Mouse (Mus musculus): Measurements from ENCODE around the gene Psmb7. TPM values are rescaled to one million over a fixed set of nuclear protein-coding genes. Genes with fewer than 3 reads are reported as not detected.
A peak's percentile ranks its signal among the peaks of the same experiment; 100 is the strongest.

Gene Psmb7
- total RNA-seq (2014; rRNA removed), result 218 and 239 TPM in 2 replicates
- polyA plus RNA-seq (2015; fragmentation: Nextera tagmentation; extraction: Ambion mirVana), result 282 and 287 TPM in 2 replicates

DNA sequence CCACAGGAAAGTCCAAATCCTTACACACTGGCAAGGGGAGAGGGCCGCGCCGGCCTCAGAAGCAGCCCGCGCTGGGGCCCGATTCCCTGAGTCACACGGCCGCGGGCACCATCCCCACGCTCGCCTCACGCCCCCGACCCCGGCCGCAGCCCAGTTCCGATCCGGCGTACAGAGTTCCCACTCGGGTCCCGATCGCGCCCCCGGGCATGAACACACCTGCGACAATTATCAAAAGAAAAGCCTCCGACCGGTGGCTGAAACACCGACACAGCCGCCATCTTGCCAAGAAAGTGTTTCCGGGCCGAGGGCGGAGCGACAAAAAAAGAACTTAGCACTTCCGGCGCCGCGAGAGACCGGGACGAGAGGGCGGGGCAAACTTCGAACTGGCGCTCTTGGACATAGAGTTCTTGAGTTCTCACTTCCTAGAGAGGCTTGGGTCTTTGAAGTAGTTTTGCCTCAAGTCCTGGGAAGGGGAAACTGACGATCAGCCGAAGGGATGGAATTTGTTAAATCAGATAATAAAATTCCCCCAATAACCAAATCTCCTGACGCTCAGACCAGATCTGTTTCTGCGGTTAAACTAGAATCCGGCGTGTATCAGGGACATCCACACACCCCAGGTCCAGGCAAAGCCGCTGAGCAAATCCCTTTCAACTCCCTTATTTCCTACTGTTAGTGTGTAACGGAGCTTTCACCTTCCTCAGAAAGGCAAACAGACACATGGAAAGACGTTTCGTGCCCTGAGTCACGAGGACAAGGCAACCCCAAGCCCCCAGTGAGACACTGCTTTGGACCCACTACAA is at the start of gene Psmb7:
TSS of gene Psmb7 (minus strand) at position 463 of the 803 bp plus-strand sequence.
- peak within 1 kb of the TSS; percentile 92 for H3K4me2 ChIP-seq (ENCODE audit: low read depth, low read length, poor library complexity, severe bottlenecking)
- H3K4me3 ChIP-seq (ENCODE audit: low read depth, low read length), result peak within 1 kb of the TSS; percentile 92
- DNase-seq (ENCODE audit: low spot score) (peak; percentile 96), ATAC-seq (ENCODE audit: low FRiP score) (peak; percentile 77)
- H3K4me1 ChIP-seq (ENCODE audit: insufficient read depth, low read length), result peaks cover 5% of the 10 kb centered on the region; the same call in 1 of the 2 replicates
- H3K27me3 ChIP-seq (ENCODE audit: insufficient read depth, low read length), result no peaks in the 10 kb centered on the region
- no peaks in the 10 kb centered on the region for H3K9me3 ChIP-seq (ENCODE audit: low read length)
- peak within 1 kb of the TSS; percentile 74 for H3K27ac ChIP-seq (ENCODE audit: low read depth, low read length)
- H3K9ac ChIP-seq (replicated peaks; ENCODE audit: low read length, poor library complexity, severe bottlenecking), result peak within 1 kb of the TSS; percentile 83
- no peak for TF ChIP-seq CTCF (IDR thresholded peaks at IDR 0.05)
- peaks cover 12% of the 10 kb centered on the region for H3K36me3 ChIP-seq (ENCODE audit: insufficient read depth, low read length)
- 1% methylated on average over 52 of the region's 52 CpGs for WGBS

DNA sequence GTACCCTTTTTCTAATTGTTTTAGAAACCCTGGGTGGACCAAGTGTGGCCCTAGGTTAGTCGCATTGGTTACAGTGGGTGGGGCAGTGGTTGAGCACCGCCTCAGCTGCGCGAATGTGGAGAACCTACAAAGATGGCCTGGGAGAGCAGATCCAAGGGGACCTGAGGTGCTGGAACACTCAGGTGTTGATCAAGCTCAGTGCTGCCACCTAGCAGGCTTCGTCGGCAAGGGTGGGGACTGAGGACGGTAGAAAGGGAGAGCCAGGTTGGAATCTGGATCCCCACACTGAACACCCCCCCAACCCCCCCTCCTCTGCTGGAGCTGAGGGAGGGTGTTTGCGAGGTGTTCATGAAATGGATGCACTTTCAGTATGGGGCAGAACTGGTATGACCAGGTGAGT is 47.7 kb upstream of the Psmb7 start:
- Histone ChIP-seq H3K4me2 (ENCODE audit: low read depth, low read length, poor library complexity, severe bottlenecking) (no peak overlapping the region), H3K4me1 (ENCODE audit: insufficient read depth, low read length) (peaks cover 4% of the 10 kb centered on the region; the same call in 1 of the 2 replicates), H3K4me3 (ENCODE audit: low read depth, low read length) (no peak overlapping the region), H3K27ac (ENCODE audit: low read depth, low read length) (no peak overlapping the region), H3K27me3 (ENCODE audit: insufficient read depth, low read length) (0 out of 2 replicates have a peak, but pooled peaks cover 6% of the 10 kb centered on the region), H3K9ac (replicated peaks; ENCODE audit: low read length, poor library complexity, severe bottlenecking) (no peak overlapping the region), H3K36me3 (ENCODE audit: insufficient read depth, low read length) (no peaks in the 10 kb centered on the region), H3K9me3 (ENCODE audit: low read length) (no peaks in the 10 kb centered on the region)
- ATAC-seq (ENCODE audit: low FRiP score) (no peak), DNase-seq (ENCODE audit: low spot score) (peak; percentile 34)
- peak; percentile 66 for TF ChIP-seq CTCF (IDR thresholded peaks at IDR 0.05)
- 33% methylated on average over 8 of the region's 8 CpGs for WGBS

DNA sequence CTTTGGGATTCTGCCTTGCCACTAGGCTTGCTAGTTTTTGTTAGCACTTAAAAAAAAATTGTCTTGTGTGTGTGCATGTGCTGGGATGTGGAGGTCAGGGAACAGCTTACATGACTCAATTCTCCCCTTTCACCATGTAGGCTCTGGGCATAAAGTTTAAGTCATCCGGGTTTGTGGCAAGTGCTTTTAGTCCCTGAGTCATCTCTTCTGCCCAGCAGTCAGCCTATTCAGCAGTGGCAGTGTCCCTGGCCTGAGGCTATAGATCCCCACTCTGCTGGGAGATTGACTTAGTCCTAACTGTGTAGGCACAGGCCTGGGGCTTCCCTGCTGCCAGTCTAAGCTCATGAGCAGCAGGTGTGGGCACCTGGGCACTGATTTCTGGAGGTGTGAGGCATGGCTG is 46.0 kb upstream of the Psmb7 start:
- Histone ChIP-seq H3K36me3 (ENCODE audit: insufficient read depth, low read length) (no peaks in the 10 kb centered on the region), H3K27me3 (ENCODE audit: insufficient read depth, low read length) (0 out of 2 replicates have a peak, but pooled peaks cover 6% of the 10 kb centered on the region), H3K27ac (ENCODE audit: low read depth, low read length) (no peak overlapping the region), H3K4me1 (ENCODE audit: insufficient read depth, low read length) (peaks cover 4% of the 10 kb centered on the region; the same call in 1 of the 2 replicates), H3K4me2 (ENCODE audit: low read depth, low read length, poor library complexity, severe bottlenecking) (no peak overlapping the region), H3K9me3 (ENCODE audit: low read length) (no peaks in the 10 kb centered on the region), H3K4me3 (ENCODE audit: low read depth, low read length) (no peak overlapping the region), H3K9ac (replicated peaks; ENCODE audit: low read length, poor library complexity, severe bottlenecking) (no peak overlapping the region)
- WGBS, result 35% methylated on average over 1 of the region's 1 CpGs
- no peak for ATAC-seq (ENCODE audit: low FRiP score)
- DNase-seq (ENCODE audit: low spot score), result no peak
- no peak for TF ChIP-seq CTCF (IDR thresholded peaks at IDR 0.05)

DNA sequence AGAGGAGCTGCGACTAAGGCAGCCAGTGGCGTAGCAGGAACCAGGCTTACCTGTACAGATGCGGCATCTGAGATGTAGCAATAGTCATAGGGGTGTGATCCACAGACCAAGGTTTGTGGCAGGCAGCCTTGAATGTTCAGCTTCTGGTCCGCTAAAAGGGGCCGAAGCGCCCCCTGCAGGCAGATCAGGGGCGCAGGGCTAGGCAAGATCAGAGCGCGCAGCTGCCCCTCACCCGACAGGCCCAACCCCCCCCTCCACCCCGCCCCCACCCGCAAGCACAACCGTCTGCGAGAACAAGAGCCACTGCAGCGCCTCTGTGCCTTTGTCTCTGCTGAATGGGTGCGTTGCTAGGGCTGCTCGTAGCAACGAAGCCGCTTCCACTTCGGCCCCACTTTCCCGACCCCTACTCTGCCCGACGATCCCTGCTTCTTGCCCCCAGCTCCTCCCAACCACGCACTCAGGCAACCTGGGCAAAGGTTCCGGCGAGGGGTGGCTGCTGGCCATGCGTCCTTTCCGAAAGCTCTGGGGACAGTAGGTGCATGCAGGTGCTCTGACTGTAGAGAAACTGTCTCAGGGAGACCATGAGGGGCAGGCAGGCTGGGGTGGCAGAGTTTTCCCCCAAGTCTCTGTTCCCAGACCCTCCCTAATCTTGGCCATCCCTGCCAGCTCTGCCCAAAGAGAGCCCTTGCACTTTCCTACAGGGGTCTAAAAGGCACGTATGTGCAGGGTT is 45.1 kb upstream of the Psmb7 start:
- peak overlapping the region; percentile 28; the same call in 1 of the 2 replicates for H3K4me3 ChIP-seq (ENCODE audit: low read depth, low read length)
- H3K27me3 ChIP-seq (ENCODE audit: insufficient read depth, low read length), result 0 out of 2 replicates have a peak, but pooled peaks cover 6% of the 10 kb centered on the region
- H3K4me2 ChIP-seq (ENCODE audit: low read depth, low read length, poor library complexity, severe bottlenecking), result peak overlapping the region; percentile 50
- 3% methylated on average over 28 of the region's 29 CpGs for WGBS
- H3K9ac ChIP-seq (replicated peaks; ENCODE audit: low read length, poor library complexity, severe bottlenecking), result peak overlapping the region; percentile 51
- no peaks in the 10 kb centered on the region for H3K36me3 ChIP-seq (ENCODE audit: insufficient read depth, low read length)
- H3K27ac ChIP-seq (ENCODE audit: low read depth, low read length), result peak overlapping the region; percentile 62; the same call in 1 of the 2 replicates
- peak; percentile 74 for TF ChIP-seq CTCF (IDR thresholded peaks at IDR 0.05)
- H3K9me3 ChIP-seq (ENCODE audit: low read length), result no peaks in the 10 kb centered on the region
- DNase-seq (ENCODE audit: low spot score) (peak; percentile 86), ATAC-seq (ENCODE audit: low FRiP score) (peak; percentile 76)
- H3K4me1 ChIP-seq (ENCODE audit: insufficient read depth, low read length), result peaks cover 4% of the 10 kb centered on the region; the same call in 1 of the 2 replicates

DNA sequence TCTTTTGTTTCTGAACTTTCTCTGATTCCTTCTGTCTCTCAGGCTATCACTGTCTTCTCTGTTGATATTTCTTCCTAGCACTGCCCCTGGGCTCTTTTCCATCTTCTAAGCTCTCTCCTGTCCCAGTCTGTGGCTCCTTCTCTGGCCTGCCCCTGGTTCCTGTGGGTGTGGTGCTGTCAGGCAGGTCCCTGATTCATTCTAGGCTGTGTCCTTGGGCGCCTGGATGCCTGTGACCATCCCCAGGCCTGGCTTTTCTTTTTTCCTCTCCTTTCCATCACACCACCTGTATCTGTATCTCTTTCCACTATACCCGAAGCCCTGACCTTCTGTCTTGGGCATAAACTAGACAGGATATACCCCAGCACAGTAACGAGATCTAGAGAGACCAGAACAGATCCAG is 41.9 kb upstream of the Psmb7 start:
- peaks cover 4% of the 10 kb centered on the region; the same call in 1 of the 2 replicates for H3K4me1 ChIP-seq (ENCODE audit: insufficient read depth, low read length)
- H3K36me3 ChIP-seq (ENCODE audit: insufficient read depth, low read length), result no peaks in the 10 kb centered on the region
- no peaks in the 10 kb centered on the region for H3K9me3 ChIP-seq (ENCODE audit: low read length)
- no peak overlapping the region for H3K4me3 ChIP-seq (ENCODE audit: low read depth, low read length)
- 84% methylated on average over 3 of the region's 3 CpGs for WGBS
- H3K27ac ChIP-seq (ENCODE audit: low read depth, low read length), result no peak overlapping the region
- no peak overlapping the region for H3K4me2 ChIP-seq (ENCODE audit: low read depth, low read length, poor library complexity, severe bottlenecking)
- TF ChIP-seq CTCF (IDR thresholded peaks at IDR 0.05), result no peak
- DNase-seq (ENCODE audit: low spot score), result no peak
- H3K27me3 ChIP-seq (ENCODE audit: insufficient read depth, low read length), result 0 out of 2 replicates have a peak, but pooled peaks cover 6% of the 10 kb centered on the region
- no peak overlapping the region for H3K9ac ChIP-seq (replicated peaks; ENCODE audit: low read length, poor library complexity, severe bottlenecking)
- no peak for ATAC-seq (ENCODE audit: low FRiP score)

Measured in midbrain, postnatal 0 days (tissue).